Mouse (Mus musculus) left cerebral cortex, postnatal 4 days (tissue): ENCODE results near the gene Shroom3. TPM values are rescaled to one million over a fixed set of nuclear protein-coding genes. Genes with fewer than 3 reads are reported as not detected.
A peak's percentile ranks its signal among the peaks of the same experiment; 100 is the strongest.

Source experiments
- DNase-seq: peaks from one replicate; pipeline ENCODE4 v3.0.0-alpha.2; 2022
- intact Hi-C: fragments of 180-260 bp; cut with DNase I; formaldehyde crosslinking; loops from one replicate; pipeline ENCODE4 v1.15.1; 2025
- total RNA-seq, 2 experiments: library from RNA; stranded (reverse); gene quantifications; 2 replicates each; pipeline ENCODE4 v1.2.3; 2021

Shroom3 gene
- total RNA-seq = 1 to 10 TPM; 3.2 to 4.9 TPM

- DNase-seq = no peak
- intact Hi-C loops = loop anchor here (5.0 kb wide), 1 partner anchor 44 kb away; no protein-coding TSS in a partner anchor
Measured at GRCm38 (mm10) chr5:92683351-92683807, at the start of gene Shroom3. Gene Shroom3, plus strand, starts transcription at chr5:92683435.

- intact Hi-C loops = no loop called here
- peak; percentile 11 for DNase-seq
Measured at GRCm38 (mm10) chr5:92633526-92633925, 49.7 kb upstream of the Shroom3 start.

GRCm38 (mm10) chr5:92634916-92635315 lies 48.3 kb upstream of the Shroom3 start:
- no peak for DNase-seq
- intact Hi-C loops = no loop called here

GRCm38 (mm10) chr5:92635891-92636290 lies 47.3 kb upstream of the Shroom3 start:
- intact Hi-C loops = no loop called here
- no peak for DNase-seq

GRCm38 (mm10) chr5:92640861-92641260 lies 42.4 kb upstream of the Shroom3 start:
- no peak for DNase-seq
- intact Hi-C loops = no loop called here

GRCm38 (mm10) chr5:92656256-92656655 lies 27.0 kb upstream of the Shroom3 start:
- intact Hi-C loops = no loop called here
- peak; percentile 63 for DNase-seq

GRCm38 (mm10) chr5:92664321-92664720 lies 18.9 kb upstream of the Shroom3 start:
- DNase-seq = no peak
- intact Hi-C loops = no loop called here

- intact Hi-C loops = no loop called here
- no peak for DNase-seq
Measured at GRCm38 (mm10) chr5:92666860-92667259, 16.4 kb upstream of the Shroom3 start.

- peak; percentile 78 for DNase-seq
- intact Hi-C loops = loop anchor here (10.0 kb wide), 1 partner anchor 490 kb away; no protein-coding TSS in a partner anchor
Measured at GRCm38 (mm10) chr5:92674859-92675573, 8.2 kb upstream of the Shroom3 start, which contains the start of gene Ccdc158. Gene Ccdc158, minus strand, starts transcription at chr5:92675271.

- no peak for DNase-seq
- intact Hi-C loops = loop anchor here (10.0 kb wide), 1 partner anchor 489 kb away; no protein-coding TSS in a partner anchor
Measured at GRCm38 (mm10) chr5:92675574-92675920, 7.7 kb upstream of the Shroom3 start.

- peak; percentile 20 for DNase-seq
- intact Hi-C loops = loop anchor here (10.0 kb wide), 1 partner anchor 485 kb away; no protein-coding TSS in a partner anchor
Measured at GRCm38 (mm10) chr5:92679441-92679840, 3.8 kb upstream of the Shroom3 start.

- intact Hi-C loops = loop anchor here (5.0 kb wide), 1 partner anchor 45 kb away; no protein-coding TSS in a partner anchor
- no peak for DNase-seq
Measured at GRCm38 (mm10) chr5:92681861-92682260, 1.4 kb upstream of the Shroom3 start.

- peak; percentile 15 for DNase-seq
- intact Hi-C loops = loop anchor here (5.0 kb wide), 1 partner anchor 45 kb away; no protein-coding TSS in a partner anchor
Measured at GRCm38 (mm10) chr5:92682621-92683348, 450 bp upstream of the Shroom3 start.

- intact Hi-C loops = loop anchor here (5.0 kb wide), 1 partner anchor 43 kb away; no protein-coding TSS in a partner anchor
- no peak for DNase-seq
Measured at GRCm38 (mm10) chr5:92683871-92684475, 738 bp downstream of the Shroom3 start.

GRCm38 (mm10) chr5:92684715-92685460 lies 1.7 kb downstream of the Shroom3 start:
- no peak for DNase-seq
- intact Hi-C loops = loop anchor here (5.0 kb wide), 1 partner anchor 42 kb away; no protein-coding TSS in a partner anchor

- intact Hi-C loops = no loop called here
Measured at GRCm38 (mm10) chr5:92688124-92688523, 4.9 kb downstream of the Shroom3 start.

GRCm38 (mm10) chr5:92688569-92688968 lies 5.3 kb downstream of the Shroom3 start:
- intact Hi-C loops = no loop called here
- no peak for DNase-seq

More at GRCm38 (mm10) chr5:92688124-92688523, 4.9 kb downstream of the Shroom3 start:
- DNase-seq = no peak

GRCm38 (mm10) chr5:92692206-92693007 lies 9.2 kb downstream of the Shroom3 start:
- intact Hi-C loops = no loop called here
- peak; percentile 13 for DNase-seq

GRCm38 (mm10) chr5:92693744-92694143 lies 10.5 kb downstream of the Shroom3 start:
- DNase-seq = no peak
- intact Hi-C loops = no loop called here
